Comparison of ENCODE assay signal across 10 mouse cellular contexts in genomic region chr2:4563322-4563721, GRCm38 (mm10).
DNase-seq lines count a peak whose midpoint lies in the region; ATAC-seq lines count a peak whose summit lies in the region.
"Had no signal": no experiment of that assay in that cellular context is flagged by ENCODE, and none has a peak within 500 bp of the region (broad histone marks: within the 10 kb centered on the region; RNA-seq: fewer than 3 reads in every experiment).

No protein-coding gene starts in this region.

- no peaks in the 10 kb centered on the region for H3K9me3 ChIP-seq in kidney, embryonic 14.5 days (ENCODE audit: control insufficient read depth, low read length)
- no peaks in the 10 kb centered on the region for H3K9me3 ChIP-seq in forebrain, embryonic 12.5 days
- no peaks in the 10 kb centered on the region for H3K9me3 ChIP-seq in liver, embryonic 12.5 days (replicated peaks)

- H3K4me1 ChIP-seq in kidney, embryonic 14.5 days (ENCODE audit: control insufficient read depth, insufficient read depth, low read length): peaks cover 38% of the 10 kb centered on the region
- peaks cover 56% of the 10 kb centered on the region for H3K4me1 ChIP-seq in forebrain, embryonic 12.5 days
- peaks cover 82% of the 10 kb centered on the region for H3K4me1 ChIP-seq in liver, embryonic 12.5 days

- no peaks in the 10 kb centered on the region for H3K27me3 ChIP-seq in kidney, embryonic 14.5 days (ENCODE audit: control insufficient read depth, insufficient read depth, low read length)
- H3K27me3 ChIP-seq in forebrain, embryonic 12.5 days: no peaks in the 10 kb centered on the region
- H3K27me3 ChIP-seq in liver, embryonic 12.5 days (replicated peaks): no peaks in the 10 kb centered on the region

- H3K27ac ChIP-seq in kidney, embryonic 14.5 days (ENCODE audit: low read depth, low read length): no peak overlapping the region
- no peak overlapping the region for H3K27ac ChIP-seq in forebrain, embryonic 12.5 days
- H3K27ac ChIP-seq in liver, embryonic 12.5 days: peak overlapping the region; percentile 100

- H3K4me3 ChIP-seq in kidney, embryonic 14.5 days (ENCODE audit: low read length): peak overlapping the region; percentile 62; the same call in 1 of the 2 replicates
- H3K4me3 ChIP-seq in forebrain, embryonic 12.5 days (replicated peaks): peak overlapping the region; percentile 43
- peak overlapping the region; percentile 75 for H3K4me3 ChIP-seq in liver, embryonic 12.5 days

- H3K9ac ChIP-seq in kidney, embryonic 14.5 days (ENCODE audit: low read depth, low read length): no peak overlapping the region
- peak overlapping the region; percentile 40; the same call in 1 of the 2 replicates for H3K9ac ChIP-seq in forebrain, embryonic 12.5 days
- peak overlapping the region; percentile 88 for H3K9ac ChIP-seq in liver, embryonic 12.5 days

- no peak for DNase-seq in kidney, postnatal 14 days
- peak; percentile 58 for DNase-seq in MEL-GATA-1-ER (ENCODE audit: extremely low read depth, low read depth)
- DNase-seq in left cerebral cortex, postnatal 14 days (ENCODE audit: low spot score in 2 of 2): no peak
- DNase-seq in embryo, embryonic 10.5 days (ENCODE audit: low spot score): no peak
- DNase-seq: adrenal gland, adult 8-10 months; cerebellum, postnatal 10 days; thymus, adult 2 months had no signal

- peak overlapping the region; percentile 76 for H3K4me2 ChIP-seq in kidney, embryonic 14.5 days (replicated peaks; ENCODE audit: low read depth, low read length)
- peak overlapping the region; percentile 61 for H3K4me2 ChIP-seq in forebrain, embryonic 12.5 days
- peak overlapping the region; percentile 79 for H3K4me2 ChIP-seq in liver, embryonic 12.5 days

- WGBS in kidney, embryonic 14.5 days: 46% methylated on average over 1 of the region's 1 CpGs
- WGBS in forebrain, embryonic 12.5 days: 59% methylated on average over 1 of the region's 1 CpGs
- WGBS in liver, embryonic 12.5 days (ENCODE audit: insufficient replicate concordance): 49% methylated on average over 1 of the region's 1 CpGs

- intact Hi-C loops in left cerebral cortex, postnatal 14 days (cut with DNase I): no loop called here

- H3K36me3 ChIP-seq in kidney, embryonic 14.5 days (ENCODE audit: control insufficient read depth, insufficient read depth, low read length): peaks cover 29% of the 10 kb centered on the region
- H3K36me3 ChIP-seq in forebrain, embryonic 12.5 days (replicated peaks): peaks cover 42% of the 10 kb centered on the region
- peaks cover 52% of the 10 kb centered on the region for H3K36me3 ChIP-seq in liver, embryonic 12.5 days

- ATAC-seq in kidney, embryonic 14.5 days (ENCODE audit: low FRiP score, low TSS enrichment): no peak
- ATAC-seq in forebrain, embryonic 12.5 days (ENCODE audit: low FRiP score): no peak
- no peak for ATAC-seq in liver, embryonic 12.5 days
